Mouse (Mus musculus) retina, postnatal 1 day (tissue): ENCODE results near the gene Gm10961.
A peak's percentile ranks its signal among the peaks of the same experiment; 100 is the strongest.

Source experiments
- DNase-seq: peaks from one replicate; pipeline ENCODE4 v3.0.0-alpha.2; 2012

Gene Gm10961

GRCm38 (mm10) chr3:107630682-107631522 lies at the start of gene Gm10961:
Gene Gm10961, plus strand, starts transcription at chr3:107631322.
- no peak for DNase-seq

GRCm38 (mm10) chr3:107582130-107582874 lies 48.8 kb upstream of the Gm10961 start:
- DNase-seq = no peak

GRCm38 (mm10) chr3:107582875-107583767 lies 48.0 kb upstream of the Gm10961 start:
- peak; percentile 62 for DNase-seq

- no peak for DNase-seq
Observed at GRCm38 (mm10) chr3:107583893-107584292, 47.2 kb upstream of the Gm10961 start.

- DNase-seq = no peak
Observed at GRCm38 (mm10) chr3:107586504-107586903, 44.6 kb upstream of the Gm10961 start.

- no peak for DNase-seq
Observed at GRCm38 (mm10) chr3:107591612-107592011, 39.5 kb upstream of the Gm10961 start.

- no peak for DNase-seq
Observed at GRCm38 (mm10) chr3:107593632-107594031, 37.5 kb upstream of the Gm10961 start.

- peak; percentile 52 for DNase-seq
Observed at GRCm38 (mm10) chr3:107594662-107595263, 36.4 kb upstream of the Gm10961 start, which contains the start of gene Alx3. Gene Alx3, plus strand, starts transcription at chr3:107595031.

GRCm38 (mm10) chr3:107595264-107595937 lies 35.7 kb upstream of the Gm10961 start:
- peak; percentile 32 for DNase-seq

- DNase-seq = peak; percentile 62
Observed at GRCm38 (mm10) chr3:107595938-107596461, 35.1 kb upstream of the Gm10961 start.

- DNase-seq = peak; percentile 64
Observed at GRCm38 (mm10) chr3:107596559-107596958, 34.6 kb upstream of the Gm10961 start.

GRCm38 (mm10) chr3:107597134-107597533 lies 34.0 kb upstream of the Gm10961 start:
- no peak for DNase-seq

GRCm38 (mm10) chr3:107597586-107598389 lies 33.3 kb upstream of the Gm10961 start:
- DNase-seq = peak; percentile 52

GRCm38 (mm10) chr3:107600127-107600526 lies 31.0 kb upstream of the Gm10961 start:
- DNase-seq = no peak

GRCm38 (mm10) chr3:107605304-107605703 lies 25.8 kb upstream of the Gm10961 start:
- peak; percentile 84 for DNase-seq

- no peak for DNase-seq
Observed at GRCm38 (mm10) chr3:107607221-107607620, 23.9 kb upstream of the Gm10961 start.

GRCm38 (mm10) chr3:107608808-107609207 lies 22.3 kb upstream of the Gm10961 start:
- no peak for DNase-seq

GRCm38 (mm10) chr3:107609376-107609775 lies 21.7 kb upstream of the Gm10961 start:
- no peak for DNase-seq

GRCm38 (mm10) chr3:107611394-107611793 lies 19.7 kb upstream of the Gm10961 start:
- no peak for DNase-seq

GRCm38 (mm10) chr3:107612902-107613525 lies 18.1 kb upstream of the Gm10961 start:
- peak; percentile 68 for DNase-seq
